Mouse (Mus musculus): ENCODE measurements around the gene Arhgap9. TPM values are rescaled to one million over a fixed set of nuclear protein-coding genes. Genes with fewer than 3 reads are reported as not detected.

Arhgap9 gene
- polyA plus RNA-seq, 1 experiment, result 0.16 TPM

DNA sequence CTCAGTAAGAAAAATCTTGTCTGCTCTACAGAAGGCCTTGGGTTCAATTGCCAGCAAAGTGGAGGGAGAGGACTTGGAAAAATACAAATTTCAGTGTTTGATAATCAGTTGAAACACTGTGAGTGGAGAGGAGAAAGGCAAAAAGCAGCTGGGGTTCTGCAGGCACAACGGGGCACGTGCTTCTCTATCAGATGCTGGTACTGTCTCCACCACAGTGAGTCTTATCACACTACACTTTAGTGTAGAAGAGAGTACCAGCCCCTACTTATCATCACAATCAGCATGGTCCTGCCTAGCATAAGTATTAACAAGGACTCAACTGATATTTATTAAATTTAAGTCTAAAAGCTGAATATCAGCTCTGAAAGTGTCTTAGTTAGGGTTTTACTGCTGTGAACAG, 4.5 kb upstream of the Arhgap9 start:
- Histone ChIP-seq H3K9me3 (ENCODE audit: control insufficient read depth, low read length) (no peaks in the 10 kb centered on the region), H3K27me3 (ENCODE audit: control insufficient read depth) (peaks cover 4% of the 10 kb centered on the region; the same call in 1 of the 2 replicates), H3K4me1 (ENCODE audit: control insufficient read depth) (peaks cover 35% of the 10 kb centered on the region), H3K36me3 (ENCODE audit: control insufficient read depth) (no peaks in the 10 kb centered on the region), H3K4me3 (replicated peaks) (no peak overlapping the region)
- TF ChIP-seq TAL1 (IDR thresholded peaks at IDR 0.05; ENCODE audit: low read length) (no peak), GATA1 (IDR thresholded peaks at IDR 0.05; ENCODE audit: low read length) (no peak)

DNA sequence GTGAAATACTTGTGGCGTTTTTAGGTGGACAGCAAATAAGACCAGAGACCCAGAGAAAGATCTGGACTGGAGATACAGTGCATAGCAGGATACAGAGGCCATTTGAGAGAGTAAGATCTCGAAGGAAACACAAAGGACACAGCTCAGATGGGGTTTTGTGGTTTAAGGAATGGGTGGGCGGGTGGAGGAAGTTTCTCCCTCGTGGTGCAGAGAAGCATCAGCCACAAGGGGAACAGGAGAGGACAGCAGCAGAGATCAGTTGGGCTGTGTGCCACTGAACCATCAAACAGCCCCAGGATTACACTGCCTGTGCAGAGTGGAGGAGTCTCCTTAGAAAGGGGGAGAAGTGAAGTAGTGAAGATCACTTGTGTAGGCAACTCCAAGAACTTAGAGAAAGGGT, 3.8 kb upstream of the Arhgap9 start:
- Histone ChIP-seq H3K4me1 (ENCODE audit: control insufficient read depth) (peaks cover 29% of the 10 kb centered on the region), H3K9me3 (ENCODE audit: control insufficient read depth, low read length) (no peaks in the 10 kb centered on the region), H3K27me3 (ENCODE audit: control insufficient read depth) (peaks cover 5% of the 10 kb centered on the region; the same call in 1 of the 2 replicates), H3K4me3 (replicated peaks) (no peak overlapping the region), H3K36me3 (ENCODE audit: control insufficient read depth) (no peaks in the 10 kb centered on the region)
- TF ChIP-seq GATA1 (IDR thresholded peaks at IDR 0.05; ENCODE audit: low read length) (no peak), TAL1 (IDR thresholded peaks at IDR 0.05; ENCODE audit: low read length) (no peak)

DNA sequence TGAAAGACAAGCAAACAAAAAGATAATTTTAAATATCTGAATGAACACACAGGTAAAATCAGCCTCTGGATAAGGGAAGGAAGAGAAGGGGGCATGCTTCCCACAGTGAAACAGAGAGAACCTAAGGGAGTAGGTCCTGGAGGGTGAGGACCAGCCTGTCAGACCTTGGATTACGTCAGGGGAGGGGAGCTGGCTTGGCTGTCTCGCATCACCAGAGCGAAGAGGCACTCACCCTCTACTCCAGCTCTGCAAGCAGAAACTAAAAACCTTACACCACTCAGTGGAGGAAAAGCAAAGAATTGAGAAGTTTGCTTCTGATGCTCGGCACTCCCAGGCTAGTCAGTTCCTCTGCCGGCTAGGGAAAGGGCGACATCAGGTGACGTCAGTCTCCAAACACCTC, 1.8 kb upstream of the Arhgap9 start:
- Histone ChIP-seq H3K9me3 (ENCODE audit: control insufficient read depth, low read length) (no peaks in the 10 kb centered on the region), H3K4me1 (ENCODE audit: control insufficient read depth) (peaks cover 39% of the 10 kb centered on the region)
- no peak for TF ChIP-seq TAL1 (IDR thresholded peaks at IDR 0.05; ENCODE audit: low read length)
- no peak for TF ChIP-seq GATA1 (IDR thresholded peaks at IDR 0.05; ENCODE audit: low read length)

DNA sequence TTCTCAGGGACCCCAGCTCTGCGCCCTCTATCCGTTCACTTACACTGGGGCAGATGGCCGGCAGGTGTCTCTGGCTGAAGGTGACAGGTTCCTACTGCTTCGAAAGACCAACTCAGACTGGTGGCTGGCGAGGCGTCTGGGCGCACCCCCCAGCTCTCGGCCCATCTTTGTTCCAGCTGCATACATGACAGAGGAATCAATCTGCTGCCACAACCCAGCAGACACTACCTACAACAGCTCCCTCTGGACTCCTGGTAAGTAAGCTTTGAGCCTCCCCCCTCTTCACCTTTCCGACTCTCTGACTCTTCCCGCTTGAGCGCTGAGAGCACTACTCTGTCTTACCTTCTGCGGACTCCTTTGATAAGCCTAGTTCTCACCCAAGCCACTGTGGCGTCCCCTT, 414 bp downstream of the Arhgap9 start:
- TF ChIP-seq TAL1 (IDR thresholded peaks at IDR 0.05; ENCODE audit: low read length) (no peak), GATA1 (IDR thresholded peaks at IDR 0.05; ENCODE audit: low read length) (no peak)
- peaks cover 34% of the 10 kb centered on the region for H3K27me3 ChIP-seq (ENCODE audit: control insufficient read depth)
- H3K9me3 ChIP-seq (ENCODE audit: control insufficient read depth, low read length), result no peaks in the 10 kb centered on the region
- peaks cover 51% of the 10 kb centered on the region for H3K4me1 ChIP-seq (ENCODE audit: control insufficient read depth)
- no peaks in the 10 kb centered on the region for H3K36me3 ChIP-seq (ENCODE audit: control insufficient read depth)
- H3K4me3 ChIP-seq (replicated peaks), result no peak overlapping the region

More for the DNA sequence above, 1.8 kb upstream of the Arhgap9 start:
- Histone ChIP-seq H3K27me3 (ENCODE audit: control insufficient read depth) (peaks cover 13% of the 10 kb centered on the region), H3K4me3 (replicated peaks) (no peak overlapping the region), H3K36me3 (ENCODE audit: control insufficient read depth) (no peaks in the 10 kb centered on the region)

DNA sequence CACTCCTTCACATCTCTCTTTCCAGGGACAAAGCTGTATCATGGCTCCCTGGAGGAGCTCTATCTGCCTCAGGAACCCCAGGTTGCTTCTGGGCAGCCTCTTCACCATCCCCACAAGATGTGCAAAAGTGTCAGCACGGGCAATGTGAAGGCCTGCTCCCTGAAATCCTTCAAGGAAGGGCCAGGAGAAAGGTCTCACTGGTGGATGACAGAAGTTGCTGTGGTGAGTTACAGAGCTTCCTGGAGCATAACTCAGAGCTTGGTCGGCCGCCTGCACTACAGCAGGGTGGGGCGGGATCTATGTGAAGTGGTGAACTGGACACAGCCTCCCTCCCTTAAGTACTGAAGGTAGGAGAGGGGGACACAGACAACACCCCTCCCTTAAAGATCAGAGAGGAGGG, 905 bp downstream of the Arhgap9 start:
- no peak for TF ChIP-seq GATA1 (IDR thresholded peaks at IDR 0.05; ENCODE audit: low read length)
- no peak overlapping the region for H3K4me3 ChIP-seq (replicated peaks)

DNA sequence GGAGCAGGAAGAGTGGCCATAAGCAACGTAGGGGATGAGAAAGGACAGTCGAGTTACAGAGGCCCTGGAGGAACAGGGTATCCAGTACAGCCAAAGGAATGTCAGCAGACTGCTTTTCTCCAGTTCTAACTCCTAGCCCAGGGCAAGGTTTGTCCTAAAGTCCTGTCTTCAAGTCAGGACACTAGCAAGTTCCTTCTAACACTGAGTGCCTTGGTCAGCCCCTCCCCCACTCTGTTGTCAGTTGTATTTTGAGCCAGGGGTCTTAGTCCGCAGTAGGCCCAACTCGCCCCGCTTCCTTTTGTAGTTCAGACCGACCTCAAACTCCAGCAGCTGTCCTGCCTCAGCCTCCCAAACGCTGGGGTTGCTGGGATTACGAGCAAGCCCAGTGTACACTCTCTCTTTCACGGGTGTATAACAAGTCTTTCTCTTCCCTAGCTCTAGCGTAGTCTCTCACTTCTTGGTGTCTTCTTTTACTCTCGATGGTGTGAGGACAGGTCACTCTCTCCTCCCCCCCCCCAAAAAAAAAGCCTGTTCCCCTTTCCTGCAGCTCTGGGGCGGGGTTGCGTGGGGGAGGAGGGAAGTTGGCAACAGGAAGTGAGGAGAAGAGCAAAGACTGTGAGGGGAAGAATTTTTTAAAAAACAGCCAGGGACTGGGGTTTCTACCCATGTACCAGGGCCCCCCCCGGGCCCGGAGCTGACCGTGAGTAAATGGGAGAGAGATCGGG, 1.5 kb downstream of the Arhgap9 start:
- no peaks in the 10 kb centered on the region for H3K36me3 ChIP-seq (ENCODE audit: control insufficient read depth)
- H3K9me3 ChIP-seq (ENCODE audit: control insufficient read depth, low read length), result no peaks in the 10 kb centered on the region
- H3K27me3 ChIP-seq (ENCODE audit: control insufficient read depth), result peaks cover 43% of the 10 kb centered on the region
- H3K4me1 ChIP-seq (ENCODE audit: control insufficient read depth), result peaks cover 40% of the 10 kb centered on the region
- TF ChIP-seq GATA1 (IDR thresholded peaks at IDR 0.05; ENCODE audit: low read length) (no peak), TAL1 (IDR thresholded peaks at IDR 0.05; ENCODE audit: low read length) (no peak)
- H3K4me3 ChIP-seq (replicated peaks), result no peak overlapping the region

More for the DNA sequence above, 905 bp downstream of the Arhgap9 start:
- H3K9me3 ChIP-seq (ENCODE audit: control insufficient read depth, low read length), result no peaks in the 10 kb centered on the region
- no peaks in the 10 kb centered on the region for H3K36me3 ChIP-seq (ENCODE audit: control insufficient read depth)
- H3K27me3 ChIP-seq (ENCODE audit: control insufficient read depth), result peaks cover 39% of the 10 kb centered on the region
- peaks cover 47% of the 10 kb centered on the region for H3K4me1 ChIP-seq (ENCODE audit: control insufficient read depth)

DNA sequence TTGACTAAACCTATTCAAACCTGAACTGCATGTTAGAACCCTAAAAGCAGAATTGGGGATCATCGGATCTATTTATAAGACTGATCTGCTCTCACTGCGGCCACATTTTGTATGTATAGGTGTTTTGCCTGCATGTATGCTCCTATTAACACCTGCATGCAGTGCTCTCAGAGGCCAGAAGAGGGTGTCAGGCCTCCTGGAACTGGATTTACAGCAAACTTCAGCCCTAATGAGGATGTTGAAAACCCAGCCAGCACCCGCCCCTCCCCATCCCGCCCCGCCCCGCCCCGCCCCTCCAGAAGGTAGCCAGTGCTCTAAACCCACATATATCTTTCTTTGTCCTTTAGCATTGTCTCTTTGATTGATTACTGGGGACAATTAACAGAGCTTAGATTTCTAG, 2.7 kb downstream of the Arhgap9 start:
- peaks cover 48% of the 10 kb centered on the region for H3K27me3 ChIP-seq (ENCODE audit: control insufficient read depth)
- no peak overlapping the region for H3K4me3 ChIP-seq (replicated peaks)
- H3K36me3 ChIP-seq (ENCODE audit: control insufficient read depth), result peaks cover 7% of the 10 kb centered on the region
- peaks cover 40% of the 10 kb centered on the region for H3K4me1 ChIP-seq (ENCODE audit: control insufficient read depth)
- TF ChIP-seq GATA1 (IDR thresholded peaks at IDR 0.05; ENCODE audit: low read length), result no peak
- TF ChIP-seq TAL1 (IDR thresholded peaks at IDR 0.05; ENCODE audit: low read length), result no peak
- no peaks in the 10 kb centered on the region for H3K9me3 ChIP-seq (ENCODE audit: control insufficient read depth, low read length)

DNA sequence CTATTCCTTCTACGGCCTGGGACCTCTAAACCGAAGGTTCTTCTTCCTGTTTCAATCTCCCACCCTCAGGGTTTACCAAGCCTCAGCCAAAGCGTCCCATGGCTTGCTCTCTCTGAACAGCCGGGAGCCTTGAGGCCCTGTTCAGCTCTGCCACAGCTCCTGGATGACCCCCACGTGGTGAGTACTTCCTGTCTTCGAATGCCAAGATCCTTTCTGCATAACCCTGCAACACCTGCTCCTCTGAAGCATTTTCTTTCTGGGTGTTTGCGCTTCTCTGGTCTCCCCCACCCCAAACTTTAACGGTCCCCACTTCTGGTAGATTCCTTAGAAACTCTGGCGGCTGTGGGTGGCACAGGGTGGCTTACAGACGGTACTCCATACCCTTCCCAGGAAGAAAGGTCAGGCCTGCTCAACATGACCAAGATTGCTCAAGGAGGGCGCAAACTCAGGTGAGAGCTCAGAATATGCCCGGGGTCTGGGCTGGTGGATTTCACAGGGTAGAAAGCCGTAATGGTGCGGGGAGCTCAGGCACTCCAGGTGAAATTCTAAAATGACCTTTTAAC, 3.8 kb downstream of the Arhgap9 start:
- Histone ChIP-seq H3K27me3 (ENCODE audit: control insufficient read depth) (peaks cover 48% of the 10 kb centered on the region), H3K4me3 (replicated peaks) (peak overlapping the region; percentile 68), H3K4me1 (ENCODE audit: control insufficient read depth) (peaks cover 42% of the 10 kb centered on the region), H3K36me3 (ENCODE audit: control insufficient read depth) (peaks cover 10% of the 10 kb centered on the region), H3K9me3 (ENCODE audit: control insufficient read depth, low read length) (no peaks in the 10 kb centered on the region)
- TF ChIP-seq TAL1 (IDR thresholded peaks at IDR 0.05; ENCODE audit: low read length), result no peak
- no peak for TF ChIP-seq GATA1 (IDR thresholded peaks at IDR 0.05; ENCODE audit: low read length)

DNA sequence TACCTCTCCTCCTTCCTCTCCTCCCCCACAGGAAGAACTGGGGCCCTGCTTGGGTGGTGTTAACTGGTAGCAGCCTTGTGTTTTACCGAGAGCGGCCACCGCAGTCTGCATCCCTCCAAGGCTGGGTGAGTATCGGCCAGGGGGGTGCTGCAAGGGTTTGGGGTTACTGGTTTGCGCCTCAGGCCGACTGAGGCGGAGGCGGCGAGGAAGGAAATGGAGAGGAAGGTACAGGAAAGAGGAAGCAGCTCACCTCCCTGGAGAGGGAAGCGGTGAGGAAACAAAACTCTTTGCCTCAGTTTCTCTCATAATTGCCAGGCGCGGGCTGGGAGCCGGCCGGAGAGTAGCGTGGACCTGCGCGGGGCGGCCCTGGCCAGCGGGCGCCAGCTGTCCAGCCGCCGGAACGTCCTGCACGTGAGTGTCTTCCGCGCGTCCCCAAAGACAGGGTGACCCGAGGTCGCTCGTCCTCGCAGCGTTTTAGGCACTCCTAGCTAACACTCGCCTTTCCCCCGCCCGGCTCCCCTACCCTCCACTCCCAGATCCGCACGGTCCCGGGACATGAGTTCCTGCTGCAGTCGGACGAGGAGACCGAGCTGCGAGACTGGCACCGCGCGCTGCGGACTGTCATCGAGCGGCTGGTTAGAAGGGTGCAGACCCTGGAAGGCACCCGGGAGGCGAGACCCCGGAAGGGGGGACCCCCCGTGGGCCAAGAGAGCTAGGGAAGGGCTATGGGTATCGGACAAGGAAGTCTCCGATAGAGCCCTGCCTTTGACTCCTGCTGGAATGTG, 4.4 kb downstream of the Arhgap9 start:
- Histone ChIP-seq H3K9me3 (ENCODE audit: control insufficient read depth, low read length) (no peaks in the 10 kb centered on the region), H3K4me1 (ENCODE audit: control insufficient read depth) (peaks cover 47% of the 10 kb centered on the region), H3K36me3 (ENCODE audit: control insufficient read depth) (peaks cover 10% of the 10 kb centered on the region), H3K27me3 (ENCODE audit: control insufficient read depth) (peaks cover 48% of the 10 kb centered on the region), H3K4me3 (replicated peaks) (peak overlapping the region; percentile 68)
- TF ChIP-seq TAL1 (IDR thresholded peaks at IDR 0.05; ENCODE audit: low read length) (no peak), GATA1 (IDR thresholded peaks at IDR 0.05; ENCODE audit: low read length) (no peak)

All from erythroblast, embryonic 14.5 days (primary cell).